Mouse (Mus musculus): ENCODE results near the gene Pex14. TPM values are rescaled to one million over a fixed set of nuclear protein-coding genes. Genes with fewer than 3 reads are reported as not detected.

Gene Pex14
- total and polyA plus RNA-seq, 3 experiments, result 20.1 to 23.7 (median 21.2) TPM

GRCm38 (mm10) chr4:148969610-148970009, 130.1 kb downstream of the Pex14 start:
- Histone ChIP-seq H3K27me3 (ENCODE audit: control insufficient read depth, insufficient read depth, low read length) (no peaks in the 10 kb centered on the region), H3K79me2 (replicated peaks; ENCODE audit: control insufficient read depth, insufficient read depth, low read length) (no peaks in the 10 kb centered on the region), H3K4me3 (no peak overlapping the region), H3K36me3 (ENCODE audit: control insufficient read depth, insufficient read depth, low read length) (no peaks in the 10 kb centered on the region), H3K4me1 (ENCODE audit: control insufficient read depth, insufficient read depth, low read length) (no peaks in the 10 kb centered on the region; the same call in 1 of the 2 replicates), H3K27ac (no peak overlapping the region), H3K9ac (ENCODE audit: low read depth, low read length) (no peak overlapping the region)
- WGBS, result 21% methylated on average over 5 of the region's 5 CpGs
- DNase-seq, result peak; percentile 56 to 63
- intact Hi-C loops (cut with DNase I), result loop anchor here (5.0 kb wide), 1 partner anchor 78 kb away; no protein-coding TSS in a partner anchor
- TF ChIP-seq EP300 (IDR thresholded peaks at IDR 0.05; ENCODE audit: insufficient read depth, low read depth, low read length) (0 out of 2 replicates have a peak, but pooled peaks have one; percentile 20), CTCF (IDR thresholded peaks at IDR 0.05) (no peak)

GRCm38 (mm10) chr4:148968859-148969258, 130.8 kb downstream of the Pex14 start:
- H3K27ac ChIP-seq, result no peak overlapping the region
- no peak for DNase-seq

GRCm38 (mm10) chr4:148966132-148966531, 133.5 kb downstream of the Pex14 start:
- H3K4me3 ChIP-seq, result no peak overlapping the region
- DNase-seq, result no peak
- H3K36me3 ChIP-seq (ENCODE audit: control insufficient read depth, insufficient read depth, low read length), result no peaks in the 10 kb centered on the region
- no peak overlapping the region for H3K27ac ChIP-seq
- H3K27me3 ChIP-seq (ENCODE audit: control insufficient read depth, insufficient read depth, low read length), result no peaks in the 10 kb centered on the region
- intact Hi-C loops (cut with DNase I), result loop anchor here (5.0 kb wide), 1 partner anchor 81 kb away; no protein-coding TSS in a partner anchor
- H3K79me2 ChIP-seq (replicated peaks; ENCODE audit: control insufficient read depth, insufficient read depth, low read length), result no peaks in the 10 kb centered on the region
- TF ChIP-seq EP300 (IDR thresholded peaks at IDR 0.05; ENCODE audit: insufficient read depth, low read depth, low read length) (no peak), POLR2A (IDR thresholded peaks at IDR 0.05; ENCODE audit: insufficient read depth, low read depth, low read length) (no peak), CTCF (IDR thresholded peaks at IDR 0.05) (no peak)
- H3K9ac ChIP-seq (ENCODE audit: low read depth, low read length), result no peak overlapping the region
- 89% methylated on average over 5 of the region's 5 CpGs for WGBS
- H3K4me1 ChIP-seq (ENCODE audit: control insufficient read depth, insufficient read depth, low read length), result no peaks in the 10 kb centered on the region; the same call in 1 of the 2 replicates

More at GRCm38 (mm10) chr4:148968859-148969258, 130.8 kb downstream of the Pex14 start:
- Histone ChIP-seq H3K9ac (ENCODE audit: low read depth, low read length) (no peak overlapping the region), H3K4me1 (ENCODE audit: control insufficient read depth, insufficient read depth, low read length) (no peaks in the 10 kb centered on the region; the same call in 1 of the 2 replicates), H3K27me3 (ENCODE audit: control insufficient read depth, insufficient read depth, low read length) (no peaks in the 10 kb centered on the region), H3K36me3 (ENCODE audit: control insufficient read depth, insufficient read depth, low read length) (no peaks in the 10 kb centered on the region), H3K79me2 (replicated peaks; ENCODE audit: control insufficient read depth, insufficient read depth, low read length) (no peaks in the 10 kb centered on the region), H3K4me3 (no peak overlapping the region)
- intact Hi-C loops (cut with DNase I), result loop anchor here (5.0 kb wide), 1 partner anchor 78 kb away; no protein-coding TSS in a partner anchor
- 72% methylated on average over 5 of the region's 5 CpGs for WGBS
- no peak for TF ChIP-seq EP300 (IDR thresholded peaks at IDR 0.05; ENCODE audit: insufficient read depth, low read depth, low read length)
- TF ChIP-seq POLR2A (IDR thresholded peaks at IDR 0.05; ENCODE audit: insufficient read depth, low read depth, low read length), result no peak
- TF ChIP-seq CTCF (IDR thresholded peaks at IDR 0.05), result no peak

- Histone ChIP-seq H3K4me3 (no peak overlapping the region), H3K36me3 (ENCODE audit: control insufficient read depth, insufficient read depth, low read length) (no peaks in the 10 kb centered on the region), H3K27ac (no peak overlapping the region), H3K27me3 (ENCODE audit: control insufficient read depth, insufficient read depth, low read length) (no peaks in the 10 kb centered on the region), H3K9ac (ENCODE audit: low read depth, low read length) (no peak overlapping the region), H3K4me1 (ENCODE audit: control insufficient read depth, insufficient read depth, low read length) (no peaks in the 10 kb centered on the region; the same call in 1 of the 2 replicates), H3K79me2 (replicated peaks; ENCODE audit: control insufficient read depth, insufficient read depth, low read length) (no peaks in the 10 kb centered on the region)
- 91% methylated on average over 10 of the region's 10 CpGs for WGBS
- DNase-seq, result no peak
- intact Hi-C loops (cut with DNase I), result loop anchor here (5.0 kb wide), 2 partner anchors 83 to 222 kb away; no protein-coding TSS in a partner anchor
- TF ChIP-seq EP300 (IDR thresholded peaks at IDR 0.05; ENCODE audit: insufficient read depth, low read depth, low read length) (no peak), POLR2A (IDR thresholded peaks at IDR 0.05; ENCODE audit: insufficient read depth, low read depth, low read length) (no peak), CTCF (IDR thresholded peaks at IDR 0.05) (no peak)
These were observed 134.9 kb downstream of the Pex14 start for GRCm38 (mm10) chr4:148964541-148965310.

- 57% methylated on average over 1 of the region's 1 CpGs for WGBS
- H3K4me1 ChIP-seq (ENCODE audit: control insufficient read depth, insufficient read depth, low read length), result no peaks in the 10 kb centered on the region
- no peak overlapping the region for H3K4me3 ChIP-seq
- H3K27me3 ChIP-seq (ENCODE audit: control insufficient read depth, insufficient read depth, low read length), result no peaks in the 10 kb centered on the region
- no peak for DNase-seq
- H3K27ac ChIP-seq, result no peak overlapping the region
- H3K79me2 ChIP-seq (replicated peaks; ENCODE audit: control insufficient read depth, insufficient read depth, low read length), result no peaks in the 10 kb centered on the region
- intact Hi-C loops (cut with DNase I), result loop anchor here (5.0 kb wide), 1 partner anchor 220 kb away; no protein-coding TSS in a partner anchor
- H3K9ac ChIP-seq (ENCODE audit: low read depth, low read length), result no peak overlapping the region
- no peaks in the 10 kb centered on the region for H3K36me3 ChIP-seq (ENCODE audit: control insufficient read depth, insufficient read depth, low read length)
- TF ChIP-seq EP300 (IDR thresholded peaks at IDR 0.05; ENCODE audit: insufficient read depth, low read depth, low read length) (no peak), CTCF (IDR thresholded peaks at IDR 0.05) (no peak), POLR2A (IDR thresholded peaks at IDR 0.05; ENCODE audit: insufficient read depth, low read depth, low read length) (no peak)
These were observed 137.6 kb downstream of the Pex14 start for GRCm38 (mm10) chr4:148962096-148962495.

- Histone ChIP-seq H3K4me3 (no peak overlapping the region; the same call in 1 of the 2 replicates), H3K27ac (peak overlapping the region; percentile 65), H3K9ac (ENCODE audit: low read depth, low read length) (peak overlapping the region; percentile 34), H3K27me3 (ENCODE audit: control insufficient read depth, insufficient read depth, low read length) (no peaks in the 10 kb centered on the region), H3K36me3 (ENCODE audit: control insufficient read depth, insufficient read depth, low read length) (no peaks in the 10 kb centered on the region), H3K79me2 (replicated peaks; ENCODE audit: control insufficient read depth, insufficient read depth, low read length) (no peaks in the 10 kb centered on the region), H3K4me1 (ENCODE audit: control insufficient read depth, insufficient read depth, low read length) (no peaks in the 10 kb centered on the region)
- DNase-seq, result no peak
- WGBS, result 67% methylated on average over 19 of the region's 19 CpGs
- intact Hi-C loops (cut with DNase I), result loop anchor here (5.0 kb wide), 1 partner anchor 219 kb away; no protein-coding TSS in a partner anchor
- TF ChIP-seq CTCF (IDR thresholded peaks at IDR 0.05), result no peak
These were observed 138.6 kb downstream of the Pex14 start for GRCm38 (mm10) chr4:148961081-148961480.

All from heart, adult 2 months (tissue).